Mouse (Mus musculus): Measurements from ENCODE around the gene Dyrk1a. TPM values are rescaled to one million over a fixed set of nuclear protein-coding genes. Genes with fewer than 3 reads are reported as not detected.

The Dyrk1a gene
- polyA plus RNA-seq, 1 experiment from 2014 or later = 12.0 TPM

DNA sequence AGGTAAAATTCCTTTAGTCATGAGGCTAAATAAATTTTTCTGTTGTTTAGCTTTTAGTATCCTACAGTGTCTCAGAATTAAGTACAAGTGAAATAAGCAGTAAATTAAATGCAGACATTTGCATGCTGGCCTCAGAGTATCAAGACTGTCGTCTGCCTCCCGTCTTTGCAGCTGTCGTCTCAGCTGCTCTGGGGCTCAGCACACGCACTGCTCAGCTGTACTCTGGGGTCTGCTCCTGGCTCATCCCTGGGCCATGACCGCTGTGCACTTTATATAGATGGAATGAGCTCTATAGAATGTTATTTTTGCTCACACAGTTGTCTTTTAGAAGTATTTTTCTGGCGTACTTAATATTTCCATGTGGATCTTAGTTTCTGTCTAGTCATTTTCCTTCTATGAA lies 85.3 kb downstream of the Dyrk1a start:
- Histone ChIP-seq H3K27ac (ENCODE audit: low read length) (no peak overlapping the region), H3K4me1 (ENCODE audit: control insufficient read depth, insufficient read depth, low read length) (peaks cover 17% of the 10 kb centered on the region), H3K4me2 (ENCODE audit: low read length) (no peak overlapping the region), H3K36me3 (ENCODE audit: control insufficient read depth, insufficient read depth, low read length) (no peaks in the 10 kb centered on the region), H3K4me3 (ENCODE audit: low read depth, low read length) (no peak overlapping the region), H3K27me3 (ENCODE audit: control insufficient read depth, insufficient read depth, low read depth, low read length) (no peaks in the 10 kb centered on the region), H3K9ac (ENCODE audit: low read depth, low read length) (no peak overlapping the region), H3K9me3 (replicated peaks; ENCODE audit: control insufficient read depth, low read length, poor library complexity, severe bottlenecking) (no peaks in the 10 kb centered on the region)
- 36% methylated on average over 6 of the region's 6 CpGs for WGBS
- ATAC-seq = no peak

DNA sequence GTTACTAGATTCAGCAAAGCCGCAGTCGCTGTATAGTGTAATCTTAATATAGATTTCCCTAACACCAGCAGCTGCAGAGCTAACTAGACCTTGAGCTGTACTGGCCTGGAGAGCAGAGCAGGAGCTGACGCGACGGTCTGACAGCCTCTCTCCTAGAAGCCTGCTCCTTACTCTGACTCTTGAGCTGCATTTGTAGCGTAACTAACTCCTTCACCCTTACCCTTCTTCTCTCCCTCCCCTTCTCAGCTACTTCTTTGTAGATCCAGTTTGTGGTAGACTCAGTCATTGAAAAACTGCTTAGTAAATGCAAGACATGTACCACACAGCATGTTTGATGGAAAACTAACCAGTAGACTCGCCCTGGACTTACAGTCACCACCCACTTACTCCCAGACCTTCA lies 87.1 kb downstream of the Dyrk1a start:
- no peak overlapping the region for H3K4me3 ChIP-seq (ENCODE audit: low read depth, low read length)
- no peak overlapping the region for H3K4me2 ChIP-seq (ENCODE audit: low read length)
- no peak overlapping the region for H3K9ac ChIP-seq (ENCODE audit: low read depth, low read length)
- H3K27me3 ChIP-seq (ENCODE audit: control insufficient read depth, insufficient read depth, low read depth, low read length) = no peaks in the 10 kb centered on the region
- no peaks in the 10 kb centered on the region for H3K9me3 ChIP-seq (replicated peaks; ENCODE audit: control insufficient read depth, low read length, poor library complexity, severe bottlenecking)
- H3K4me1 ChIP-seq (ENCODE audit: control insufficient read depth, insufficient read depth, low read length) = peaks cover 14% of the 10 kb centered on the region
- H3K27ac ChIP-seq (ENCODE audit: low read length) = no peak overlapping the region
- WGBS = 65% methylated on average over 7 of the region's 7 CpGs
- ATAC-seq = no peak
- H3K36me3 ChIP-seq (ENCODE audit: control insufficient read depth, insufficient read depth, low read length) = 0 out of 2 replicates have a peak, but pooled peaks cover 2% of the 10 kb centered on the region

DNA sequence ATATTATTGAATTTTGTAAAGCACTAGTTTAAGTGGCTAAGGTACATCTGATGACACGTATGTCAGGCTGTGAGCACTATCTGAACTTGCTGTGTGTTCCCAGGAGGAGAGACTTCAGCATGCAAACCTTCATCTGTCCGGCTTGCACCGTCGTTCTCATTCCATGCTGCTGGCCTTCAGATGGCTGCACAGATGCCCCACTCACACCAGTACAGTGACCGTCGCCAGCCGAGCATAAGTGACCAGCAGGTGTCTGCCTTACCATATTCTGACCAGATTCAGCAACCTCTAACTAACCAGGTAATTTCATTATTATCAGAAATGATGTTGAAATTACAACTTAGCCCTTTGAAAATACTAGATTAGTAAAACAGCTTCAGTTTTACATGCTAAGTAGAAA lies 89.6 kb downstream of the Dyrk1a start:
- no peak for ATAC-seq

DNA sequence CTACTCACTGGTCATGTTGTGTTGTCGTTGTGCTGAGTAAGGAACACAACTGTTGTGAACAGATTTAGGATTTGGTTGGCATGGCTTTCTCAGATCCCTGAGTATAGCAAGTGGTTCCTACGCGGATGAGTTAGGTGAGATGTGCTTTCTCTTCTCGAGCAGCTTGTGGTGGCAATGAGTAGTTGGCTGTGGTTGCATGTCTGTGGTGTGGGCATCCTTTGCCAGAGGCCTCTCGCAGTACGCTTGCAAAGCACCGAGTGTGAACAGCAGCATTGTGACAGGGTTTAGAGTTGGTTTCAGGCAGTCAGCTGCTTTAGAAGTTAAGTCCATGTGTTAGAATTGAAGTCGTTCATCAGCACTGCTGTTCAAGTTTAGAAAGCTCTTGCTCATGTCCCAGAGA lies 90.4 kb downstream of the Dyrk1a start:
- H3K36me3 ChIP-seq (ENCODE audit: control insufficient read depth, insufficient read depth, low read length) = 0 out of 2 replicates have a peak, but pooled peaks cover 2% of the 10 kb centered on the region
- no peaks in the 10 kb centered on the region for H3K9me3 ChIP-seq (replicated peaks; ENCODE audit: control insufficient read depth, low read length, poor library complexity, severe bottlenecking)
- 93% methylated on average over 8 of the region's 8 CpGs for WGBS
- H3K4me2 ChIP-seq (ENCODE audit: low read length) = no peak overlapping the region
- no peak overlapping the region for H3K4me3 ChIP-seq (ENCODE audit: low read depth, low read length)
- no peak overlapping the region for H3K27ac ChIP-seq (ENCODE audit: low read length)
- no peak for ATAC-seq
- H3K4me1 ChIP-seq (ENCODE audit: control insufficient read depth, insufficient read depth, low read length) = peaks cover 10% of the 10 kb centered on the region
- no peaks in the 10 kb centered on the region for H3K27me3 ChIP-seq (ENCODE audit: control insufficient read depth, insufficient read depth, low read depth, low read length)
- H3K9ac ChIP-seq (ENCODE audit: low read depth, low read length) = no peak overlapping the region

More for the DNA sequence above, 89.6 kb downstream of the Dyrk1a start:
- 0 out of 2 replicates have a peak, but pooled peaks cover 2% of the 10 kb centered on the region for H3K36me3 ChIP-seq (ENCODE audit: control insufficient read depth, insufficient read depth, low read length)
- WGBS = 91% methylated on average over 7 of the region's 7 CpGs
- H3K27me3 ChIP-seq (ENCODE audit: control insufficient read depth, insufficient read depth, low read depth, low read length) = no peaks in the 10 kb centered on the region
- H3K4me1 ChIP-seq (ENCODE audit: control insufficient read depth, insufficient read depth, low read length) = peaks cover 10% of the 10 kb centered on the region
- H3K9ac ChIP-seq (ENCODE audit: low read depth, low read length) = no peak overlapping the region
- no peak overlapping the region for H3K4me2 ChIP-seq (ENCODE audit: low read length)
- no peak overlapping the region for H3K27ac ChIP-seq (ENCODE audit: low read length)
- no peaks in the 10 kb centered on the region for H3K9me3 ChIP-seq (replicated peaks; ENCODE audit: control insufficient read depth, low read length, poor library complexity, severe bottlenecking)
- no peak overlapping the region for H3K4me3 ChIP-seq (ENCODE audit: low read depth, low read length)

DNA sequence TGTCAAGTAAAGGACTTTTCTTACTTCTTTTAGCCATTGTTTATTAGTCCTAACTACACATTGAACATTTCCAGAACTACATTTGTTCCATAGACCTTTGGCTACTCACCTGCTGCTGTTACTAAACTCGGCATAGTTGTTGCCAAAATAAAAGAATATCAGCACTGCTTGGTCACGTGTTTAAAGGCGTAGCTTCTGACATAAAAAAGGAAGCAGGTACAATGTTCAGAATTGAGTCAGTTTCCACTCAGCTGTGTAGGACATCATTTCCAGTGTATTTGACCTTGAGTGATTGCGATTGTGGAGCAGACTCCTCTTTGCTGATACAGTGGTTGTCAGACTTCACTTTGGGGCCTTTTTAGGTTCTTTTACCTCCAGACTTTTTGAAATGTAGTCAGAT lies 97.7 kb downstream of the Dyrk1a start:
- H3K27ac ChIP-seq (ENCODE audit: low read length) = no peak overlapping the region
- WGBS = 93% methylated on average over 4 of the region's 4 CpGs
- H3K9ac ChIP-seq (ENCODE audit: low read depth, low read length) = no peak overlapping the region
- no peaks in the 10 kb centered on the region for H3K9me3 ChIP-seq (replicated peaks; ENCODE audit: control insufficient read depth, low read length, poor library complexity, severe bottlenecking)
- no peaks in the 10 kb centered on the region for H3K27me3 ChIP-seq (ENCODE audit: control insufficient read depth, insufficient read depth, low read depth, low read length)
- H3K4me2 ChIP-seq (ENCODE audit: low read length) = no peak overlapping the region
- no peaks in the 10 kb centered on the region for H3K4me1 ChIP-seq (ENCODE audit: control insufficient read depth, insufficient read depth, low read length)
- H3K4me3 ChIP-seq (ENCODE audit: low read depth, low read length) = no peak overlapping the region
- no peak for ATAC-seq
- H3K36me3 ChIP-seq (ENCODE audit: control insufficient read depth, insufficient read depth, low read length) = 0 out of 2 replicates have a peak, but pooled peaks cover 8% of the 10 kb centered on the region

DNA sequence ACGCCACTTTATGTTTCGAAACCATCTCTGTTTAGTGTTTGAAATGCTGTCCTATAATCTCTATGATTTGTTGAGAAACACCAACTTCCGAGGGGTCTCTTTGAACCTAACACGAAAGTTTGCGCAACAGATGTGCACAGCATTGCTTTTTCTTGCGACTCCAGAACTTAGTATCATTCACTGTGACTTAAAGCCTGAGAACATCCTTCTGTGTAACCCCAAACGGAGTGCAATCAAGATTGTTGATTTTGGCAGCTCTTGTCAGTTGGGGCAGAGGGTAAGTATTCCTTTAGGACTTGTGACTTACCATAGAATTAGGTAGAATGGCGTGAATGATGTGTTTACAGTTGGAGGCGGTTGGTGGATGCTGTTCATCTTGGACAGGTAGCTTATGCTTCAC lies 101.5 kb downstream of the Dyrk1a start:
- Histone ChIP-seq H3K27ac (ENCODE audit: low read length) (no peak overlapping the region), H3K36me3 (ENCODE audit: control insufficient read depth, insufficient read depth, low read length) (peaks cover 11% of the 10 kb centered on the region; the same call in 1 of the 2 replicates), H3K4me3 (ENCODE audit: low read depth, low read length) (no peak overlapping the region), H3K9me3 (replicated peaks; ENCODE audit: control insufficient read depth, low read length, poor library complexity, severe bottlenecking) (no peaks in the 10 kb centered on the region), H3K4me2 (ENCODE audit: low read length) (no peak overlapping the region), H3K9ac (ENCODE audit: low read depth, low read length) (no peak overlapping the region), H3K4me1 (ENCODE audit: control insufficient read depth, insufficient read depth, low read length) (no peaks in the 10 kb centered on the region), H3K27me3 (ENCODE audit: control insufficient read depth, insufficient read depth, low read depth, low read length) (no peaks in the 10 kb centered on the region)
- no peak for ATAC-seq
- 93% methylated on average over 9 of the region's 9 CpGs for WGBS

DNA sequence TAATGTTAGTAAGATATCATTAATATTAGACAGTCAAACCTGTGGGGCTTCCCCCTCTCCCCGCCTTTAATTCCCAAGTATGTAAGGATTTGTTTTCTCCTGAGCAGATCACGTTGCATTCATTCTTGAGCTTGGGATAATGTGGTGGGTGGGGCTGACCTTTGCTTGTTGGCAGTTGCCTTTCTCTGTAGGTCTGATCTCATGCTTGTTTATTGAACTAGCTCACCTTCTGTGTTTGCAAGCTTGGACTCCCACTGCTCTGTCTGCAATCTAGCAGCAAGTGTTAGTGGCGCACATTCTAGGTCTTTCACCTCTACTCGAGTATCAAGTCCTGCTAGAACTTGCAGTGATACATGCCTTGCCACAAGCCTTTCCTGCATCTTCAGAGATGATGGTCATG lies 111.1 kb downstream of the Dyrk1a start:
- H3K27ac ChIP-seq (ENCODE audit: low read length) = no peak overlapping the region
- WGBS = 50% methylated on average over 4 of the region's 4 CpGs
- no peaks in the 10 kb centered on the region for H3K27me3 ChIP-seq (ENCODE audit: control insufficient read depth, insufficient read depth, low read depth, low read length)
- ATAC-seq = no peak
- no peaks in the 10 kb centered on the region for H3K4me1 ChIP-seq (ENCODE audit: control insufficient read depth, insufficient read depth, low read length)
- no peaks in the 10 kb centered on the region for H3K9me3 ChIP-seq (replicated peaks; ENCODE audit: control insufficient read depth, low read length, poor library complexity, severe bottlenecking)
- no peak overlapping the region for H3K4me2 ChIP-seq (ENCODE audit: low read length)
- H3K9ac ChIP-seq (ENCODE audit: low read depth, low read length) = no peak overlapping the region
- H3K36me3 ChIP-seq (ENCODE audit: control insufficient read depth, insufficient read depth, low read length) = peaks cover 9% of the 10 kb centered on the region
- H3K4me3 ChIP-seq (ENCODE audit: low read depth, low read length) = no peak overlapping the region

DNA sequence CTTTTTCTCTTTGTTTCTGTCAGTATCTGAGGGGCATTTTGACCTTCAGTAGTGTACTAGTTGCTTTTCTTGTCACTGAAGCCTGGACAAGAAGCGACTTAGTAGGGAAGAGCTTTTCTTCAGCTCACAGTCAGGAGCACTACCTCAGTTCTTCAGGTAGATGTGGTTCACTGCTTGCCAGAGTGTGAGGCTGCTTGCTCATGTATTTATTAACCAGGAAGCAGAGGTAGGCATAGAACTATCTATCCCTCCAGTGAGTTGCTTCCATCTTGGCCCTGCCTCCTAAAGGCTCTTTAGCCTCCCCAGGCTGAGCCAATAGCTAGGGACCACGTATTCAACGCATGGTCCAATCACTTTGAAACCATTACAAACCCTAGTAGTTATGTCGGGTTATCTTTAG lies 112.0 kb downstream of the Dyrk1a start:
- Histone ChIP-seq H3K27me3 (ENCODE audit: control insufficient read depth, insufficient read depth, low read depth, low read length) (no peaks in the 10 kb centered on the region), H3K27ac (ENCODE audit: low read length) (no peak overlapping the region), H3K9me3 (replicated peaks; ENCODE audit: control insufficient read depth, low read length, poor library complexity, severe bottlenecking) (no peaks in the 10 kb centered on the region), H3K9ac (ENCODE audit: low read depth, low read length) (no peak overlapping the region), H3K4me3 (ENCODE audit: low read depth, low read length) (no peak overlapping the region), H3K4me1 (ENCODE audit: control insufficient read depth, insufficient read depth, low read length) (no peaks in the 10 kb centered on the region), H3K36me3 (ENCODE audit: control insufficient read depth, insufficient read depth, low read length) (peaks cover 16% of the 10 kb centered on the region), H3K4me2 (ENCODE audit: low read length) (no peak overlapping the region)
- ATAC-seq = no peak
- 99% methylated on average over 4 of the region's 4 CpGs for WGBS

DNA sequence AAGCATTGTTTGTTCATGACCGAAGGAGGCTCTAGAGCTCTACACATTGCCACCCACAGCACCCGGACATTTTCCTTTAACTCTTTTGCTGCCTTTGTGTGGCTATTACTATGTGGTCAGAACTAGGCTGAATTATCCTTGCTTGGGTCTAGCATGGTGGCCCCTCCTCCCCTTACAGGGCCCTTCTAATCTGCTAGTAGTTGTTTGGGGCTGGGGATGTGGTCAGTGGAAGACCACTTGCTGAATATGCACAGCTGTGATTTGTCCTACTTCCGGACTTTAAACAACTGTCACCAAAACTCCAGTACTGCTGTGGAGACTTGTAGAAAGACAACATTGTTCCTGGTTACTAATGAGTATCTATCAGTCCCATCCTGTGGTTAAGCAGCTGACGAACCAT lies 114.2 kb downstream of the Dyrk1a start:
- no peak for ATAC-seq
- H3K4me2 ChIP-seq (ENCODE audit: low read length) = no peak overlapping the region
- no peak overlapping the region for H3K27ac ChIP-seq (ENCODE audit: low read length)
- no peaks in the 10 kb centered on the region for H3K4me1 ChIP-seq (ENCODE audit: control insufficient read depth, insufficient read depth, low read length)
- H3K4me3 ChIP-seq (ENCODE audit: low read depth, low read length) = no peak overlapping the region
- 77% methylated on average over 4 of the region's 4 CpGs for WGBS
- H3K9ac ChIP-seq (ENCODE audit: low read depth, low read length) = no peak overlapping the region
- peaks cover 14% of the 10 kb centered on the region for H3K36me3 ChIP-seq (ENCODE audit: control insufficient read depth, insufficient read depth, low read length)
- H3K9me3 ChIP-seq (replicated peaks; ENCODE audit: control insufficient read depth, low read length, poor library complexity, severe bottlenecking) = no peaks in the 10 kb centered on the region
- H3K27me3 ChIP-seq (ENCODE audit: control insufficient read depth, insufficient read depth, low read depth, low read length) = no peaks in the 10 kb centered on the region

Data from midbrain, embryonic 16.5 days (tissue).